Mouse (Mus musculus) heart, postnatal 0 days (tissue): ENCODE measurements around the gene Rora.

Source experiments
- CTCF ChIP-seq: IDR thresholded peaks from 2 replicates; pipeline ENCODE4 v1.5.1; 2016; ENCODE audit warnings: antibody characterized with exemption, control low read depth, low read depth
- EP300 ChIP-seq: IDR thresholded peaks from 2 replicates; pipeline ENCODE4 v1.6.1; 2016; ENCODE audit warnings: antibody characterized with exemption, low read depth

DNA sequence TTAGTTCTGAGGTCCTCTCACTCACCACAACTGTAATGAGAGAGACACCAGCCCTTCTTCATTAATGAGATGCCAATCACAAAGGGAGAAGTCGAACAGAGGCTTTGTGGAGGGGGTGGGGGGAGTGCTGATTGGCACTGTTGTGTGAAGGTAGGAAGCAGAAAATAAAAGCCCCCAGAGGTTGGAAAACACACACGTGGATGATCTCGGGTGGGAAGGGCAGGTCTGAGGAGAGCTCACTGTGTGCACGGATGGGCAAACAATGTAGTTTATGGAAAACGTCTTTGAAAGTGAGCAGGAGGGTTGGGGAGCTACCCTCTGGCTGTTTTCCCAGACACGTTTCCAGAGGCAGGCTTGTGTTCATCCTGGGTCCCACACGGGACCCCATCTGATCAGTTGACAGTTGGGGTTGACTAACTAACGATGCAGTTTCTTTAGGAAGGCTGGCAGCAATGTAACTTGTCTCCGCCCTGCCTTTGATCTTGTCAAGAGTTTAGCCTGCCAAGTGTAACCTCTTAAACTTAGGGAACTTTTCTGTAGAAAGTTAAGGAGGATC lies 460.9 kb downstream of the Rora start:
- TF ChIP-seq CTCF (no peak), EP300 (no peak)
